Mouse (Mus musculus) bone marrow, adult 2 months (tissue): Measurements from ENCODE around the gene Hoxc5.

Experiments
- CTCF ChIP-seq: fragments of 200-500 bp; IDR thresholded peaks from 2 replicates; pipeline ENCODE4 v1.5.1; 2011; ENCODE audit warnings: low read length, control low read depth; ENCODE audit not compliant: control insufficient read depth, insufficient read depth
- POLR2A ChIP-seq: fragments of 200-500 bp; IDR thresholded peaks from 2 replicates; pipeline ENCODE4 v1.6.1; 2011; ENCODE audit warnings: low read depth, mild to moderate bottlenecking, control low read depth, low read length, borderline replicate concordance; ENCODE audit not compliant: control insufficient read depth

GRCm38 (mm10) chr15:102984925-102985324 is 17.7 kb downstream of the Hoxc5 start:
- TF ChIP-seq CTCF (no peak), POLR2A (no peak)
